Mouse (Mus musculus): Measurements from ENCODE around the gene Klk1.

DNA sequence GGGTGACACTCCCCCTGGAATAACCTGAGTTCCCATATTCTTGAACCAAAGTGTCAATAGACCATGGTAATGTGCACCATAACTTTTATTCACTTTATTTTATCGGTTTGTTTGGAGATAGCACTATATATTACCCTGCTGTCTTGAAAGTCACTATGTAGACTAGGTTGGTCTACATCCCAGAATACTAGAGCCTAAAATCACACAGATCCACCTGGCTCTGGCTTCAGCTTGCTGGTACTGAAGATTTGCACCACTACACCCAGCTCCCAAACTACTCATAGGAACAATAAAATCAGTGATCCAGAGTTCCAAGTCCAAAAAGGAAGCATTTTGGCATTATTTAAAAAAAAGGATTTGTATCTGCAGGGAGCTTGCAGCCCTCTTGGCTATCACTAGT, 9.5 kb upstream of the Klk1 start, which contains the start of gene Klk1b5:
- TF ChIP-seq CTCF (IDR thresholded peaks at IDR 0.05; ENCODE audit: insufficient read depth, low read length) (no peak), POLR2A (IDR thresholded peaks at IDR 0.05; ENCODE audit: borderline replicate concordance, extremely low read depth, low read depth, low read length) (no peak)
